Mouse (Mus musculus) brain, adult 2 months (tissue): ENCODE measurements around the gene Zfp398.

Source experiments
- DNase-seq: peaks from one replicate; pipeline ENCODE4 v3.0.0; 2011; ENCODE audit warnings: low read depth, low spot score

Zfp398 gene

DNA sequence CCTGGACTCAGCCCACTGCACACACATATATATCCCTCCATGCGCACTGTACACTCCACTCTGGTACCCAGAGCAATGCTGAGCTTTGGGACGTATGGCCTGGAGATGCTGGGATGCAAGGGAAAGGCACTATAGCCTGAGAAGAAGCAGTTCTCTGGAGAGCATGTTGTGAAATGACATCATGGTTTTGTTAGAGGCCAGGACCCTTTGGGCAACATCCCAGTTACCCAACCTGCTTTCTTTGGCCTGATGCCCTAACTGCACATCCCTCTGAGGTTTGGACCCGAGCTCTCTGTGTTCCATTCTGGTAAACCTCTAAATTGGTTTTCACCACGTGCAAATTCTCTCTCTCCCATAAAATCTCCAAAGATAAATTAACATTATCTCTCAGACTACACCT is 68.1 kb downstream of the Zfp398 start:
- DNase-seq = peak; percentile 84

DNA sequence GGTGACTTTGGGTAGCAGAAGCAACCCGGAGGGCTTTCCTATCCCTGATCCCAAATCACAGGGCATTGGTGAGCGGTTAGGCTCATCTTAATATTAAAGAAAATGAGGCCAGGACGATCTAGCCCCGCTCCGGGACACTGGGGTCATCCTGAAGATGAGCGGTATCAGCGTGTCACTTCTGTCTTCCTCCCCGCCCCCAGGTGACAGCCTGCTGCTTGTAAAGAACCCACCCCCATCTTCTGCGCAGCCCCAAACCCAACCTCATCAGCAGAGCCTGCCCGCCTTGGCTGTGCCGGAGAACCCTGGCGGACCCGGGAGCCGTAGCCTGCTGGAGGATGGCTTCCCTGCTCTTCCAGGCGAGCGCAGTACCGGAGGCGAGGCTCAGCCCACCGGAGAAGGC is 68.9 kb downstream of the Zfp398 start:
- DNase-seq = no peak

DNA sequence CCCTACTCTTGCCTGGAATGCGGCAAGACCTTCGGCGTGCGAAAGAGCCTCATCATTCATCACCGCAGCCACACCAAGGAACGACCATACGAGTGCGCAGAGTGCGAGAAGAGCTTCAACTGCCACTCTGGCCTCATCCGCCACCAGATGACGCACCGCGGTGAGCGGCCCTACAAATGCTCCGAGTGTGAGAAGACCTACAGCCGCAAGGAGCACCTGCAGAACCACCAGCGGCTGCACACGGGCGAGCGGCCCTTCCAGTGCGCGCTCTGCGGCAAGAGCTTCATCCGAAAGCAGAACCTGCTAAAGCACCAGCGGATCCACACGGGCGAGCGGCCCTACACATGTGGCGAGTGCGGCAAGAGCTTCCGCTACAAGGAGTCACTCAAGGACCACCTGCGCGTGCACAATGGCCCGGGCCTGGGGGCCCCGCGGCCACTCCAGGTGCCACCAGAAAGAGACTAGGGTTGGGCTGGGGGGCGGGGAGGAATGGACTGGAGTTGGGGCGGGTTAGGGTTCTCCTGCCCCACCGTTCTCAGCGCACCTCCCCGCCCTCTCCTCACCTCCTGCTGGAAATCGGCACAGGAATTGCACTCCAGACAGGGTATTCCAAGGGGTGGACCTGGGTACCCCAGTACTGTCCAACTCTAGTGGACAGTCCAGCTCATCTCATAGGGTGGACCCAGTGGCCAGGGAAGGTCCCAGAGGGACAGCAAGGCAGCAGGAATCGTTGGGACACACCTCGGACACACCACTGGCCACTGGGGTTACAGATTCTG is 69.6 kb downstream of the Zfp398 start:
- no peak for DNase-seq

DNA sequence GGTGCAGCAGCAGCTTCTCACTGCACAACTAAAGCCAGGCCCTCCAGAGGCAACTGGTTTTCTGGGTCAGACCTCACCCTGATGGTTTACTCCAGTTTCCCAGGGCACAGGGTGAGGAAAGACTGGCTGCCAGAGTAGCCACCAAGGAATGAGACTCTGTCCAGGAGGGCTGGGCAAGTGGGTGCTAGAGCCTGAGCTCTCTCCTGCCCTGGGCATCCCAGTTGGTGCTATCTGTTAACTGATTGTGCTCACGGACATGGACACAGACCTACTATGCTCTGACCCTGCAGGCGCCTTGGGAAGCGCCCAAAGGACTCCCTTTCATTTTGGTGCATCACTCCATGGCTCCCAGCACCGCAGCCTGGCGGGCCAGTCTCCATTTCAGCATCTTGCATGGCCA is 70.9 kb downstream of the Zfp398 start:
- no peak for DNase-seq

DNA sequence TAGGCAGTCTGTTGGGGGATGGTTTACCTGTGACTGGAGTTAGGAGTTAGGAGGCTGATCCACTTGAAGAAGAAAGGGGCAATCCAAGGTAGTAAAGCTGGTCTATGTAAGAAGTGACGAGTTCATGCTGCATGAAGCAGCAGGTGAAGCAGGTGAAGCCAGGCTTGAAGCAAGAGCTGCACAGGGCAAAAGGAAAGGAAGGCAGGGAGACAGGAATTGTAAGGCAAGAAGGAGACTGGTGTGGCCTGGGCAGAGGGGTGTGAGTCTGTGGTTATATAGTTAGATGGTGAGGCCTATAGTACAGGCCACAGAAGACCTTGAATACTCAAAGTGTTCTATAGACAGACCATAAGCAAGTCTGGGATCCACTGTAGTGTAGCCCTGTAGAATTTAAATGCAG is 73.5 kb downstream of the Zfp398 start:
- no peak for DNase-seq

DNA sequence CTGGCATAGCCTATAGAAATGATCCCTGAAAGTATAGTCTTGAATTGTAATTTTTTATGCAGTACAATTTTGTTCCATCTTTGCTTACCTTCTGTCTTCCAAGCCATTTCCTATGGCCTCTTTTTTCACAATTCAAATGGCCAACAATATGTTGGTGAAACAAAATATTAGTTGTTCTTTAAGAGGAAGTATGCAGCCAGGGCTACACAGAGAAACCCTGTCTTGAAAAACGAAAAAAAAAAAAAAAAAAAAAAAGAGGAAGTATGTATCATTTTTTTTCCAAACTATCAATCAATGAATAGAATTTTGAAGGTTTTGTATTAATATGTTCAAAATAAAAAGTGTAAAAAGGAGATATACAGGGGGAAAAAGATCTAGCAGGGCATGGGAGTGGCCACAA is 76.2 kb downstream of the Zfp398 start:
- DNase-seq = no peak

DNA sequence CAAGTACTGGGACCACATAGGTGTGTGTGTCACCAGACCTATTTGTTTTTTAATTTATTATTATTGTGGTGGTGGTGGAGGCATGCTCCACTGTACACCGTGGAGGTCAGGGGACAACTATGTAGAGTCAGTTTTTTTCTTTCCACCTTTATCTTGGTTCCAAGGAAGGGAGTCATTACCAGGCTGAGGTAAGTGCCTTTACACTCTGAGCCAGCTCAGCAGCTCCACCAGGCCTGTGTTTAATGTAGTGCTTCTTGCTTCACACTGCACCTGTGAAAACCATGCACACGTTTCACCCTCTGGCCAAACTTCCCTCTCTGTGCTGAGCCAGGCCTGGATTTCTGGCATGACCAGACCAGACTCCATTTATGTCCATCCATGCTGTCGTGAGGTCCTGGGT is 77.5 kb downstream of the Zfp398 start:
- DNase-seq = no peak

DNA sequence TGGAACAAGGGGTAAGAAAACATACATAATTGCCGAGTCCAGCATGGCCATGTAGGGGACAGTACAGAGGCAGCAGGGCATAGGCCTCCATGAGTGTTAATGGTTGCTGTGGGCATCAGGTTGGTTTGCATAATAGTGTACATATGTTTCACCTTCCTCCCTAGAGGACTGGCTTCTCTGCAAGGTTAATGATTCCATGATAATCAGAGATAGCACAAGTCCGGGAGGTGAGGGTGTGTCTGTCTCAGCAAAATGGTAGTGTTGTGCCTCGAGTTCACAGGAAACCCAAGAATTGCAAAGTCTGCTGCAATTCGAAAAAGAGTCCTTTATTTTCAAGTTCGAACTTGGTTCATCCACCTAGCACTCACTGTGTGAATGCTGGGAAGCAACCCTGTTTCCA is 81.6 kb downstream of the Zfp398 start:
- no peak for DNase-seq

DNA sequence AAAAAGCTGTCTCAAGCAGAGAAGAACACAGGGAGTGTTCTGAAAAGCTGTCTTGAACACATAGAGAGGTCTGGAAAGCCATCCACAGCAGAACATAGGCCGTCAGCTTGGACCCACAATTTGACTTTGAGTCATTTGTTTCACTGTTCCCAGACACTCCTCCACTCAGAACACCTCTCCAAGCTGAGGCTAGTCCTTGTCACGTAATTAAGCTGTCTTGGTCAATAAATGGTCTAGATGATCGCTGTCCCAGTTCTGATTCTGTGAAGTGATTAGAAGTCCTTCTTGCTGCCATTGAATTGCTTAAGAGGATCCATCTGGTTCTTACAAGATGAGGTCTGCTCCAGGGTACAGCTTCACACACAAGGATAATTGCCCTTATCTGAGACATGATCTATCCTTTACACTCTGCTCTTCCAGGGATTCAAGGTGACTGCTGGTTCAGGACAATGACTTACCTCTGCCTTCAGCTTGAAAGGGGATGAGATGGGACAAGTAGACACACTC is 83.4 kb downstream of the Zfp398 start:
- no peak for DNase-seq

DNA sequence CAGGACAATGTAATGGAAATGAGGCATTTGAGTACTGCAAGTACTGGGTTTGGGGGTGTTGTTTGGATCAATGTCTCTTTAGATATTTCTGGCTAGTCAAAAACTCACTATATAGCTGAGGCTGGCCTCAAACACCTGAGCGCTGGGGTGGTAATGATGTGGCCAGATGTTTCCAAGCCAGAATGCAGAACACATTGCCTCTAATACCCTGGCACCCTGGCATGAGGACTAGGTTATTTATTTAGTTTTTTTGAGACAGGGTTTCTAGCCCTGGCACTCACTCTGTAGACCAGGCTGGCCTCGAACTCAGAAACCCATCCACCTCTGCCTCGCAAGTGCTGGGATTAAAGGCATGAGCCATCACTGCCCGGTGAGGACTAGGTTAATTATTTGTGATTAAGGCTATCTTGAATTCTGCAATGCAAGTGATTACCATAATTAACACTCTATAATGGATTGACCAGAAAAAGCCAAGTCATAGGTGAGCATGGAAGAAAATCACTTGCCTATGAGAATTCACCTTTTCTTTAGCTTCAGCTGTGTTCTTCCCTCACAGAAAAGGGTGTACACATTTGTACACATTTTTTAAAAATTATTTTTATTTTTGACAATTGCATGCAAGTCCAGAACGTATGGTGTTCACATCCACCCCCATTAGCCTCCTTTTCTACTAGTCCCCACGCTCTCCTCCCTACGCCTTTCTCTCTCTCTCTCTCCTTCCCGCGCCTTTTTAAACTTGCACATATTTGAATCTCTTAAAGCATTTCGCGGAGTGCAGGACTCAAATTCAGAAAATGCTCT is 84.4 kb downstream of the Zfp398 start:
- DNase-seq = no peak

DNA sequence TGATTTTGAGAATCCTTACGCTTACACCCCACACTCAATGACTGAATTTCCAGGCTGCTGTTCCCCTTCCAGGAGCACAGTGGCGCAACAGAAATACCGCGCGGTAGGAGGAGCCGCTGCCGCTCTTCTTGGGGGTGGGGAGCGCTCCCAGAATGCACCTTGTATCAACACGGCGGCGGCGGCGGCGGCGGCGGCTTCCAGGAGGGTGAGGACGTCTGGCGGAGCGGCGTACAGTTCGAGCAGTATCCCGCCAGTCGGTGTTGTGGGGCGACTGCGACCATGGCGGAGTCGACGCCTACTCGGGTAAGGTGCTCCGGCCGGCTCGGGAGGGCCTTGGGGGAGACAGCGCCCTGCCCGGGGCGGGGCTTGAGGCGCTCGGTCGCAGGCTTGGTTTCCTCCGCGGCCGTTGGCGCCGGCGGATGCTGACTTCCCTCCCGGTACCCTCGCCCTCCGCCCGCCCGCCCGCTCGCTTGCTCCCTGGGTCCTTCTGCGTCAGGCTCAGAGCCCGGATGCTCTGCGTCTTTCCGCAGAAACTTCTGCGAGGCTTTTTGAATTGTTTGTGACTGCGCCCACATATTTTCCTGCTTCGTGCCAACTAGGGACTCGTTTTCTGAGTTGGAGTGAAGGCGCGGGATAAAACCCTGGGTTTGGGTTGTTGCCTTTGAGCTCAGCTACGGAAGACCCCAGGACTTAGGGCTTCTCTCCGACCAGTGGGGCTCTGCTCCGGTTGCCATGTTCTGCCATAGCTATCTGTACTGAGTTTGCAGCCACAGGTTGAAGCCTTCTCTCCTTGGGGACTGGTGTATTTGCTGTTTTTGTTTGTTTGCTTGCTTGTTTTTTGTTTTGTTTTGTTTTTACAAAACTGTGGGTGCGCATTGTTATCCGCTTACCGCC is 85.2 kb downstream of the Zfp398 start, which contains the start of gene Zfp212:
Zfp212 (plus strand) TSS at position 30 of the 894 bp plus-strand sequence.
- peak; percentile 97 for DNase-seq
